ENCODE assay signal across 26 mouse cellular contexts in genomic region chr7:112352005-112352404, GRCm38 (mm10).
DNase-seq lines count a peak whose midpoint lies in the region; ATAC-seq and TF ChIP-seq lines count a peak whose summit lies in the region.
"Had no signal": no experiment of that assay in that cellular context is flagged by ENCODE, and none has a peak within 500 bp of the region (broad histone marks: within the 10 kb centered on the region; RNA-seq: fewer than 3 reads in every experiment).

No protein-coding gene starts in this region.

- no peak overlapping the region for H3K9ac ChIP-seq in heart, embryonic 15.5 days
- H3K9ac ChIP-seq in kidney, postnatal 0 days (ENCODE audit: low read depth, low read length), result no peak overlapping the region
- H3K9ac ChIP-seq in kidney, embryonic 14.5 days (ENCODE audit: low read depth, low read length), result no peak overlapping the region
- H3K9ac ChIP-seq: embryonic facial prominence, embryonic 12.5 days; forebrain, embryonic 15.5 days; liver, embryonic 12.5 days; liver, postnatal 0 days; midbrain, embryonic 12.5 days; neural tube, embryonic 13.5 days had no signal

- peaks cover 43% of the 10 kb centered on the region for H3K4me1 ChIP-seq in heart, embryonic 15.5 days (replicated peaks)
- peaks cover 13% of the 10 kb centered on the region for H3K4me1 ChIP-seq in kidney, postnatal 0 days (replicated peaks; ENCODE audit: insufficient read depth, low read length)
- H3K4me1 ChIP-seq in kidney, embryonic 14.5 days (ENCODE audit: control insufficient read depth, insufficient read depth, low read length), result peaks cover 25% of the 10 kb centered on the region
- H3K4me1 ChIP-seq: liver, embryonic 12.5 days; megakaryocyte, embryonic 14.5 days had no signal

- H3K4me3 ChIP-seq in heart, embryonic 15.5 days, result no peak overlapping the region
- H3K4me3 ChIP-seq in kidney, postnatal 0 days (replicated peaks; ENCODE audit: low read depth, low read length), result no peak overlapping the region
- no peak overlapping the region for H3K4me3 ChIP-seq in kidney, embryonic 14.5 days (ENCODE audit: low read length)
- H3K4me3 ChIP-seq: embryonic facial prominence, embryonic 12.5 days; forebrain, embryonic 10.5 days; forebrain, embryonic 15.5 days; heart, embryonic 10.5 days; liver, embryonic 12.5 days; megakaryocyte, embryonic 14.5 days; midbrain, embryonic 12.5 days; neural tube, embryonic 13.5 days had no signal

- H3K9me3 ChIP-seq in heart, embryonic 15.5 days (replicated peaks), result no peaks in the 10 kb centered on the region
- no peaks in the 10 kb centered on the region for H3K9me3 ChIP-seq in kidney, postnatal 0 days (replicated peaks; ENCODE audit: low read length)
- H3K9me3 ChIP-seq in kidney, embryonic 14.5 days (ENCODE audit: control insufficient read depth, low read length), result no peaks in the 10 kb centered on the region
- H3K9me3 ChIP-seq: embryonic facial prominence, embryonic 12.5 days; forebrain, embryonic 10.5 days; forebrain, embryonic 15.5 days; heart, embryonic 10.5 days; liver, embryonic 12.5 days; midbrain, embryonic 12.5 days; neural tube, embryonic 13.5 days had no signal

- no peak for TF ChIP-seq CTCF in kidney, postnatal 0 days (IDR thresholded peaks at IDR 0.05; ENCODE audit: low read depth)

- H3K4me2 ChIP-seq in heart, embryonic 15.5 days, result no peak overlapping the region
- H3K4me2 ChIP-seq in kidney, postnatal 0 days (ENCODE audit: low read length), result no peak overlapping the region
- no peak overlapping the region for H3K4me2 ChIP-seq in kidney, embryonic 14.5 days (replicated peaks; ENCODE audit: low read depth, low read length)
- H3K4me2 ChIP-seq: embryonic facial prominence, embryonic 12.5 days; forebrain, embryonic 15.5 days; liver, embryonic 12.5 days; midbrain, embryonic 12.5 days; neural tube, embryonic 13.5 days had no signal

- 72% methylated on average over 4 of the region's 4 CpGs for WGBS in heart, embryonic 15.5 days
- 40% methylated on average over 4 of the region's 4 CpGs for WGBS in kidney, postnatal 0 days
- 33% methylated on average over 4 of the region's 4 CpGs for WGBS in kidney, embryonic 14.5 days

- intact Hi-C loops in left cerebral cortex, postnatal 10 days (cut with DNase I), result no loop called here

- peak overlapping the region; percentile 87 for H3K27ac ChIP-seq in heart, embryonic 15.5 days
- H3K27ac ChIP-seq in kidney, postnatal 0 days, result no peak overlapping the region
- no peak overlapping the region for H3K27ac ChIP-seq in kidney, embryonic 14.5 days (ENCODE audit: low read depth, low read length)
- H3K27ac ChIP-seq: forebrain, embryonic 15.5 days; liver, embryonic 12.5 days; midbrain, embryonic 12.5 days; neural tube, embryonic 13.5 days had no signal

- ATAC-seq in heart, embryonic 15.5 days (replicated peaks; ENCODE audit: insufficient number of reproducible peaks, insufficient read depth, low FRiP score, low read depth), result no peak
- ATAC-seq in kidney, postnatal 0 days (replicated peaks; ENCODE audit: low FRiP score, low read depth), result no peak
- no peak for ATAC-seq in kidney, embryonic 14.5 days (ENCODE audit: low FRiP score, low TSS enrichment)
- ATAC-seq: forebrain, embryonic 15.5 days; hindbrain, embryonic 16.5 days; intestine, embryonic 16.5 days; liver, embryonic 12.5 days; liver, postnatal 0 days had no signal

- DNase-seq in heart, adult 18-20 months, result no peak
- peak; percentile 32 for DNase-seq in kidney, postnatal 0 days (ENCODE audit: low spot score)
- DNase-seq in forelimb bud, embryonic 11.5 days (ENCODE audit: low read depth, low spot score), result peak; percentile 53
- DNase-seq in left cerebral cortex, postnatal 10 days (ENCODE audit: extremely low spot score in 1 of 2, low spot score in 2 of 2), result no peak
- no peak for DNase-seq in right cerebral cortex, postnatal 10 days (ENCODE audit: low spot score in 2 of 2)
- DNase-seq: adrenal gland, postnatal 25 days; B cell, adult 2 months; cerebellum, adult 2 months; cerebellum, postnatal 14 days; kidney, adult 9 months; layer of hippocampus, postnatal 36 days; liver, postnatal 0 days; lung, postnatal 4 days; thymus, postnatal 4 days had no signal

- peaks cover 68% of the 10 kb centered on the region for H3K36me3 ChIP-seq in heart, embryonic 15.5 days
- no peaks in the 10 kb centered on the region for H3K36me3 ChIP-seq in kidney, postnatal 0 days (ENCODE audit: insufficient read depth, low read length)
- H3K36me3 ChIP-seq in kidney, embryonic 14.5 days (ENCODE audit: control insufficient read depth, insufficient read depth, low read length), result no peaks in the 10 kb centered on the region
- H3K36me3 ChIP-seq: embryonic facial prominence, embryonic 12.5 days; forebrain, embryonic 10.5 days; forebrain, embryonic 15.5 days; liver, embryonic 12.5 days; midbrain, embryonic 12.5 days; neural tube, embryonic 13.5 days had no signal

- H3K27me3 ChIP-seq in heart, embryonic 15.5 days, result no peaks in the 10 kb centered on the region
- H3K27me3 ChIP-seq in kidney, postnatal 0 days (ENCODE audit: insufficient read depth, low read length), result no peaks in the 10 kb centered on the region
- no peaks in the 10 kb centered on the region for H3K27me3 ChIP-seq in kidney, embryonic 14.5 days (ENCODE audit: control insufficient read depth, insufficient read depth, low read length)
- H3K27me3 ChIP-seq: embryonic facial prominence, embryonic 12.5 days; forebrain, embryonic 15.5 days; liver, embryonic 12.5 days; midbrain, embryonic 12.5 days; neural tube, embryonic 13.5 days had no signal

Comparison
In these comparisons a context has a peak if more than half of its experiments do, and no peak if none do; other contexts are left out.
1. DNase-seq: peak in kidney, postnatal 0 days (single experiment) and forelimb bud, embryonic 11.5 days (single experiment); none in heart, adult 18-20 months (0 of 2), left cerebral cortex, postnatal 10 days (0 of 2) and right cerebral cortex, postnatal 10 days (0 of 2).